Mouse (Mus musculus): ENCODE data around the gene Vrk2.

Vrk2 gene

GRCm38 (mm10) chr11:26593061-26594059 is at the start of gene Vrk2, which contains the start of gene Gm6899:
Gene Vrk2, minus strand, starts transcription at chr11:26593999.
Gene Gm6899, plus strand, starts transcription at chr11:26593241.
- peak; percentile 76 to 79 for DNase-seq (ENCODE audit: low spot score in 2 of 2)

GRCm38 (mm10) chr11:26642141-26642540 is 48.3 kb upstream of the Vrk2 start:
- no peak for DNase-seq (ENCODE audit: low spot score in 2 of 2)

GRCm38 (mm10) chr11:26640314-26640785 is 46.6 kb upstream of the Vrk2 start:
- DNase-seq (ENCODE audit: low spot score in 2 of 2), result no peak

GRCm38 (mm10) chr11:26636239-26636638 is 42.4 kb upstream of the Vrk2 start:
- no peak for DNase-seq (ENCODE audit: low spot score in 2 of 2)

- DNase-seq (ENCODE audit: low spot score in 2 of 2), result no peak
Observed at GRCm38 (mm10) chr11:26622727-26623126, 28.9 kb upstream of the Vrk2 start.

- DNase-seq (ENCODE audit: low spot score in 2 of 2), result no peak
Observed at GRCm38 (mm10) chr11:26618475-26619223, 24.9 kb upstream of the Vrk2 start.

- DNase-seq (ENCODE audit: low spot score in 2 of 2), result no peak
Observed at GRCm38 (mm10) chr11:26608795-26609194, 15.0 kb upstream of the Vrk2 start.

GRCm38 (mm10) chr11:26604061-26604655 is 10.4 kb upstream of the Vrk2 start:
- no peak for DNase-seq (ENCODE audit: low spot score in 2 of 2)

- DNase-seq (ENCODE audit: low spot score in 2 of 2), result no peak
Observed at GRCm38 (mm10) chr11:26601571-26602175, 7.9 kb upstream of the Vrk2 start.

GRCm38 (mm10) chr11:26600692-26601091 is 6.9 kb upstream of the Vrk2 start:
- no peak for DNase-seq (ENCODE audit: low spot score in 2 of 2)

- no peak for DNase-seq (ENCODE audit: low spot score in 2 of 2)
Observed at GRCm38 (mm10) chr11:26598876-26599275, 5.1 kb upstream of the Vrk2 start.

GRCm38 (mm10) chr11:26597761-26598160 is 4.0 kb upstream of the Vrk2 start:
- DNase-seq (ENCODE audit: low spot score in 2 of 2), result no peak

- DNase-seq (ENCODE audit: low spot score in 2 of 2), result no peak
Observed at GRCm38 (mm10) chr11:26597145-26597544, 3.3 kb upstream of the Vrk2 start.

- no peak for DNase-seq (ENCODE audit: low spot score in 2 of 2)
Observed at GRCm38 (mm10) chr11:26596186-26596585, 2.4 kb upstream of the Vrk2 start.

GRCm38 (mm10) chr11:26594487-26594886 is 688 bp upstream of the Vrk2 start:
- no peak for DNase-seq (ENCODE audit: low spot score in 2 of 2)

GRCm38 (mm10) chr11:26592395-26593053 is 1.3 kb downstream of the Vrk2 start:
- peak in 1 of 2 experiments; percentile 10 for DNase-seq (ENCODE audit: low spot score in 2 of 2)

- no peak for DNase-seq (ENCODE audit: low spot score in 2 of 2)
Observed at GRCm38 (mm10) chr11:26587184-26587524, 6.6 kb downstream of the Vrk2 start.

- DNase-seq (ENCODE audit: low spot score in 2 of 2), result no peak
Observed at GRCm38 (mm10) chr11:26586367-26587183, 7.2 kb downstream of the Vrk2 start.

- DNase-seq (ENCODE audit: low spot score in 2 of 2), result no peak
Observed at GRCm38 (mm10) chr11:26585409-26586366, 8.1 kb downstream of the Vrk2 start.

All from urinary bladder, adult 18-20 months (tissue).